Mouse (Mus musculus) erythroblast, adult 5-6 weeks (primary cell): Measurements from ENCODE around the gene Hexa. TPM values are rescaled to one million over a fixed set of nuclear protein-coding genes. Genes with fewer than 3 reads are reported as not detected.

Source experiments
- ATAC-seq: replicated peaks from 2 replicates; pipeline ENCODE4 v1.8.0; 2016; ENCODE audit warnings: moderate number of reproducible peaks, mild to moderate bottlenecking, moderate TSS enrichment, inconsistent platforms; ENCODE audit not compliant: poor library complexity, low FRiP score, severe bottlenecking
- total RNA-seq, 2 experiments: library from RNA; stranded (forward) in 1 of 2; stranded (reverse) in 1 of 2; fragments of 150-400 nt in 1 of 2; fragments of 200-764, 138-1000 nt in 1 of 2; gene quantifications; 2 replicates each; pipeline versions ENCODE4 v1.2.3 to v1.2.4; 2015 to 2017; ENCODE audit warnings: low replicate concordance in 2 of 2

Gene Hexa
- total RNA-seq (2015; ENCODE audit: low replicate concordance) (24.2 and 25.7 TPM in 2 replicates), total RNA-seq (2017; ENCODE audit: low replicate concordance) (36.8 and 52.1 TPM in 2 replicates)

DNA sequence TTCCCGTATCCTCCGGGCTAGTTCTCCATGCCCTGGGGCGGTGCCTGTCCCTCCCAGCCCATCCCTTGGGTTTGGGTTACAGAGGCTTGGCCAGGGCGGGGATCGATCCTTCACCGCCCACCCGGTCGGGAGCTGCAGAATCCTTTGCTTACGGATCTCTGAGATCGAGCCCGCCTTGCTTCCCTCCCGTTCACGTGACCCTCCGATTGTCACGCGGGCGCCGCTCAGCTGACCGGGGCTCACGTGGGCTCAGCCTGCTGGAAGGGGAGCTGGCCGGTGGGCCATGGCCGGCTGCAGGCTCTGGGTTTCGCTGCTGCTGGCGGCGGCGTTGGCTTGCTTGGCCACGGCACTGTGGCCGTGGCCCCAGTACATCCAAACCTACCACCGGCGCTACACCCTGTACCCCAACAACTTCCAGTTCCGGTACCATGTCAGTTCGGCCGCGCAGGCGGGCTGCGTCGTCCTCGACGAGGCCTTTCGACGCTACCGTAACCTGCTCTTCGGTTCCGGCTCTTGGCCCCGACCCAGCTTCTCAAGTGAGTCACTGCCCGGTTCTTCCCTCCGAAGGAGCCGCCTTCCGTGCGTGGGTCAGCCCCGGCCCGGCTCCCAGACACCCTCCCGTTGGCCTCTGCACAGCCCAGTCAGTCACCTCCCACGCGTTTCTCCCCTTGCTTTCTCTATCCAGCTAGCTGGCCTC, at the start of gene Hexa, which contains the start of gene Tmem202:
Hexa (plus strand) TSS at position 100 of the 697 bp plus-strand sequence.
Tmem202 (minus strand) TSS at position 407 of the 697 bp plus-strand sequence.
- ATAC-seq: no peak

DNA sequence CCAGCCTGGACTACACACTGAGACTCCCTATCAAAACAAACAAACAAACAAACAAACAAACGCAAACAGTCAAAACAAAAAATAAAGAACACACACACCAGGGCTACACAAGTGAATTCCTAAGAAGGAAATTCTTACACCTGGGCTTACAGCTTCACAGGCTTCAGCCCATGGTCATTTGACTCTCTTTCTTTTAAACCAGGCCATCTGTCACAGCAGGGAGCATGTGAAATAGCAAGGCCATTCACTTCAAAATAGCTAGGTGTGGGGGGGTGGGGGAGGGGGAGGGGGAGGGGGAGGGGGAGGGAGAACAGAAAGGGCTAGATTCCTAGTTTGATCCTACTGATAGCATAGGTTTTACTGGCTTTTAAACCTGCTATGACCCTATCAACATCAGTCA, 31.2 kb upstream of the Hexa start:
- ATAC-seq: no peak

DNA sequence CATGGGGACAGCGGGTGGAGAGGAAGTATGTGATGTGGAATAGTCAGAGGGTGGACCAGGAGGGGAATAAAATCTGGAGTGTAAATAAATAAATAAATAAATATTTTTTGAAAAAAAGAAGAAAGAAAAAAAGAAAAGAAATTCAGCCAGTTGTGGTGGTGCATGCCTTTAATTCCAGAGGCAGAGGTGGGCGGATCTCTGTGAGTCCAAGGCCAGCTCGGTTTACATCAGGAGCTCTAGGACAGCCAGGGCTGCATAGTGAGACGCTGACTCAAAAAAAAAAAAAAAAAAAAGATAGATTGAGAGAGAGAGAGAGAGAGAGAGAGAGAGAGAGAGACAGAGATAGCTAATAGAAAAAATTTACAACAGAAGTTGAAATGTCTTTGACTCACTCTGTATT, 27.0 kb upstream of the Hexa start:
- no peak for ATAC-seq

DNA sequence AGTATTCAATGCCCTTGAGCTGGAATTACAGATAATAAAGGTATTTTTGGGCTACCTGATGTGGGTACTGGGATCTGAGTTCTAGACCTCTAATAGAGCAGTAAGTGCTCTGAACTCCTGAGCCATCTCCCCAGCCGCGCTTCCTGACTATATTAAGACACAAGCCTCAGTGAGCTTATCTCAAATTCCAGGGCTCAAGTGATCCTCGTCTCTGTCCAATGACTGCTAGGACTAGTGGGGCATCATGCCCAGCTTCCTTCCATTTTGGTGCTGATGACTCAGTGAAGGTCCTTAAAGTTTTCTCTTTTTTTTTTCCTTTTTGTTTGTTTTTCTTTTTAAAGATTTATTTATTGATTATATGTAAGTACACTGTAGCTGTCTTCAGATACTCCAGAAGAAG, 24.3 kb upstream of the Hexa start:
- no peak for ATAC-seq

DNA sequence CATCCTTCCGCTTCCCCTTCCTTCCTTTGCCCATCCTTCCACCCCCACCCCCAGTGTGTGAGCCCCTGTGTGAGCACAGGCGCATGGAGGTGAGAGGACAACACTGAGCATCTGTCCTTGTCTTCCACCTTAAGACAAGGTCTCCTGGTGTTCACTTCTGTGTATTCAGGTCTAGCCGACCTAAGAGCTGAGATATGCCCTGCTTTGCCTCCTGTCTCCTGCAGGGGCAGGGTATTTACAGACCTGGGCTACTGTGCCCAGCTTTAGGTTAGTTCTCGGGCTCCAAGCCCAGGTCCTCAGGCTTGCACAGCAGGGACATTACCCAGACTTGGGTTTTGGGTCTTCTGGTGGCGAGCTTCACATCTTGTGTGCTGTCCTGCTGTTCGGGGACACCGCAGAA, 22.2 kb upstream of the Hexa start:
- no peak; the same call in 1 of the 2 replicates for ATAC-seq

DNA sequence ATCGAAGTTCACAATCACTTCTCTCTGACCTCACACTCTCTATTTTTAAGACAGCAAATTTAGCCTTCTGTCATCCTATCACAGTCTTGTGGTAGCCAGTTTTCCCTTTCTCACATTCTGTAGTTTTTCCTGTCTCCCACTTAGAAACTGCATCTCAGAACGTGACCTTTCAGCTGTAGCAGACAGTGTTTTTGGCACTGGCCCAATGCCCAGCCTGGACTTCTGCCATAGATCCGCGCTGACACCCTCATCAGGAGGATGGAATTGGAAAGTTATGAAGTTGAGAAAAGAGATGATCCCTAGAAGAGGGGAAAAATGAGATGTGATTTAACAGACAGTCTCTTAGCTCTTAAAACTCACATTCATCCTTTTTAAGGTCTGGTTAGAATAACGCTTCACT, 20.4 kb upstream of the Hexa start:
- ATAC-seq: no peak

DNA sequence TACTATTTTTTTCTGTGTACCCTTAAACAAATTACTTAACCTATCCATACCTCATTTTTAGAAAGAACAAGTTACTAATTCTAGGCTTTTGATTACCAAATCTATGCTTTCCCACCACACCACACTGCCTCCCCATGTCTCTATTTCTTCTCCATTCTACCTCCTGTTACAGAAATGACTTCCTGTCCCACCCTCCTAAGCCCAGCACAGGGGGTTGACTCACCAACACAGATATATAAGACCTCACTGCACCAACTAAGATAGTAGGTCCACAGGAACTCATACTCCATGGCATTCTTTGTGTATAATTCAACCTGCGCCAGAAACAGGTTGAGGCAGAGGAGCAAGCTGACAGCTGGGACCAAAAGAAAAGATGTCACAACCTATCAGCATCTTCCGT, 19.9 kb upstream of the Hexa start:
- ATAC-seq: no peak

DNA sequence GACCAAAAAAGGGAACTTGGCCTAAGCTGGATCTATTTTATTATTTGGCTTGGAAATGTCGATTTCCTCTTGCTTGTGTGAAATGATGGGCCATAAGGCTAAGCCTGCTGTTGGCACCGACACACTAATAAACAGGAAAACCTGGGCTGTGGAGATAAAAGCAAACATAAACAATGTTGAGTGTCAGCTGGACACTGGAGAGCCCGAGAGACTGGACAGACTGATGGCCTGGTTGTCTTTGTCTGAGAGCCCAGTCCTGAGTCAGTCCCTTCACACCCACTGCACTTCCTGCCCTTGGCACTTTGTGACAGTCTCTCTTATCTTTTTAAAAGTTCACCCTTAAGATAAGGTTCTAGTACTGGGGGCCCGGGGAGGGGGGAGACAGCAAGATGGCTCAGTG, 16.4 kb upstream of the Hexa start:
- ATAC-seq: no peak

DNA sequence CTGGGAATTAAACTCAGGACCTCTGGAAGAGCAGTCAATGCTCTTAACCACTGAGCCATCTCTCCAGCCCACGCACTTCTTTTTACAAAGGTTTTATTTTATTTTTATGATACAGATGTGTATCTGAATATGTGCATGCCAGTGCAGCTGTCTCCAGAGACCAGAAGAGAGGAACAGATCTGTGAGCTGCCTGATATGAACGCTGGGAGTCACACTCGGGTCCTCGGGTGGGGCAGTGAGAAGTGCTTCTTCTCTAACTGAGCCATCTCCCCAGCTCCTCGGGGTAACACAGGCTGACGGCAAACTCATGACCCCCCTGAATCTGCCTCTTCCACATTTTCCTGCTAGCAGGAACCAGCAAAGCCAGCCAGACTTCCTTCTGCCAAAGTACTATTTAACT, 12.6 kb upstream of the Hexa start:
- no peak for ATAC-seq

DNA sequence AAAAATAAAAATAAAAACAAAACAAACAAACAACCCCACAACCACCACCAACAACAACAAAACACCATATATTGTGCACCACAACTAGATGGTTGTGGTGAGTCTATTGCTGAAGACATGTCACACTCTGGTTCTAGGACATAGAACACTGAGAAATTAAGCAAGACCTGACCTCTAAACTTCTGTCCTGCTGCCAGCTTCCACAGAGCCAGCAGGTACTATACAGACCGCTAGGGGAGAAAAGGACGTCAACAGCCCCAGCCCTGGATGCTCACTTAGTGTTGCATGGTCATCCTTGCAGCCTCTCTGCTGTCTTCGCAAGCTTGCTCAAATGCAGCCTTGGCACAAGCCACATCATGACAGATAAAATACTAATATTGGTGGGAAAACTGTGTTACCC, 11.8 kb upstream of the Hexa start:
- no peak for ATAC-seq

DNA sequence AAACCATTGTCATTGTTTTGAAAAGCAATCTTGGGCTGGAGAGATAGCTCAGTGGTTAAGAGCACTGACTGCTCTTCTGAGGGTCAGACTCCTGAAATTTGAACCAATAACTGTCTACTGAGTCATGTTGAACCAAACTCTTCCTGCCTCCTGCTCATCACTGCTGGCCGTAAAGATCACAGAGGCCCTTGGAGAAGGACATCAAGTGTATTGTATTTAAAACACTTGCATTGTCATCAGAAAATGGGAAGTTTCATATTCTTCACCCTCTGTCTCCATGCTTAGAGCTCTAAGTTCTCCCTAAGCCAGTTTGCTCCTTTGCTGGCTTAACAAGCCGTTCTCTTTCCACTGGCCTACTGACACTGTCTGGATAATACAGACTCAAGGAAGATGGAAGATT, 11.1 kb upstream of the Hexa start:
- no peak for ATAC-seq

DNA sequence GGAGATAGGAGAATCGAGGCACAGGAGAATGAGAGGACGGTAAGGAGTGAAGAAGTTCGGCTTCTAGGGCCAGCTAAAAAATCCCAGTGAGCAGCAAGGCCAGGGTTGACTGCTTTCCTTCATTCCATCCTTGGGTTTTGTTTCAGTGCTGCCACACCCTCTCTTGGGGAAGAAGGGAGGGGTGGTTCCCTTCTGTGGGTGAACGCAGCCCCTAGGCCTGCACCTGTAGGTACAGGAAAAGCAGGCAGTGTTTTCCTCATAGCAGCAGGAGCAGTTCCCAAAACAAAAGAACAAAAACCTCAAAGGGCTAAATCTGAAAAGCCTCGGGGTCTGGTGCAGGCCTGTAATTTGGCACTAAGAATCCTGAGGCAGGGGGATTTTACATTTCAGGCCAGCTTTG, 7.7 kb upstream of the Hexa start:
- no peak for ATAC-seq

DNA sequence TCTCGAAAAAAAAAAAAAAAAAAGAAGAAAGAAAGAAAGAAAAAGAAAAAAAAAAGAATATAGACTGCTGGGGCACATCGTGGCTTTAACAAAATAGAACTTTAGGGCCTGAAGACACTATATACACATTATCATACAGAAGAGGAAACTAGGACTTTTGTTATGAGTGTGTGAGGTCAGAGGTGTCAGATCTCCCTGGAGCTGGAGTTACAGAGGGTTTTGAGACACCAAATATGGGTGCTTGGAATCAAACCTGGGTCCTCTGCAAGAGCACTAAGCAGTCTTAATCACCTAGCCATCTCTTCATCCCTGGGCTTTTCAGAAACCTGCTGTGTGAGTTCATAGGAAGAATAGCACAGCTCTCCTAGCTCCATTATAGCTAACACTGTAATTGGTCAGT, 5.9 kb upstream of the Hexa start:
- ATAC-seq: no peak

DNA sequence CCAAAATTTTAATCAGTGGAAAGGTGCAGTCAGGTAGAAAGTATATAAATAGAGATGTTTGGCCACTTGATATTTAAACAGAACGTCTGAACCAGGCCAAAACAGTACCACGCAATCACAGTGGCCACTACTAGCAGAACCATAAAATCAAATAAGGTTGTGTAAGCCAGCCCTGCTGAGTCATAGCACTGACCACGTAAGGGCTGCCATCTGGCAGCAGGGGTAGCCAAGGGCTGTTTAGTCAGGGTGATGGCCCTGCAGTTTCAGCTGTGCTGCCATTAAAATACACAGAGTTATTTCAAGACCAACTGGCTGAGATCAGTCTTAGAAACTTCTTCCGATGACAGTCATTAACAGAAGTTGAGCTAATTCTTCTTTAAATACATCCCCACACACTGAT, 5.5 kb upstream of the Hexa start:
- ATAC-seq: no peak

DNA sequence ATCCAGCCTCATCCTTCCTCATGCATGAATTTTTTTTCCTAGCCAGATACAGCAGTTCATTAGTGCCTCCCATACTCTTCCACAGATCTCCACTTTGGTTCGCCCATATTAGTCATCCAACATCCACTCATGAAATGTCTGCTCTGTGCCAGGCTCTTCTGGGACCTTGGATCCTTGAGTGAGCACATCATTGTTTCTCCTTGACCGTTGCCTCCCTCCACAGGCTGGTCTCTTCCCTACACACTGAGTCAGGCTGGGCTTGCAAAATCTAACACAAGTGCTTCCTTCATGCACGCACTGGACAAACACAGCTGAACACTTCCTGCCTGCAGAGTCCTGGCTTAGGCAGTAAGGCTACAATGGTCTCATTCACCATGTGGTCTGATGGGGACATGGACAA, 1.7 kb upstream of the Hexa start:
- no peak for ATAC-seq

DNA sequence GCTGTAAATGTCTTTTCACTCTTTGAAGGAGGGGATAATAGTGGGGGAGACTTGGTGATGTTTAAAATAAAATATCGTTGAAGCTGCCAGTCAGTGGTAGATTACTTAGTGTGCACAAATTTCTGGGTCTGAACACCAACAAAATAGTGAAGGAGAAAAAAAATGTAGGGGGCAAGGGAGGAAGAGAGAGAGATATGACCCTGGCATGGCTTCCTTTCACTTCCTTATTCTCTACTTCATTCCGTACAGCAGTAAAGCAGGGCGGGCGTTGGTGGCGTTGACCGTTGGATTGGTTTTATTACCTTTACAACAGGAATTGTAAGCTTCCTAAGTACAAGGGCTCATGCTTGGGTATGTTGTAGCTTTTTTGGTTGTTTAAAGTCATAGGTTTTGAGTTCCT, 2.3 kb downstream of the Hexa start:
- ATAC-seq: no peak

DNA sequence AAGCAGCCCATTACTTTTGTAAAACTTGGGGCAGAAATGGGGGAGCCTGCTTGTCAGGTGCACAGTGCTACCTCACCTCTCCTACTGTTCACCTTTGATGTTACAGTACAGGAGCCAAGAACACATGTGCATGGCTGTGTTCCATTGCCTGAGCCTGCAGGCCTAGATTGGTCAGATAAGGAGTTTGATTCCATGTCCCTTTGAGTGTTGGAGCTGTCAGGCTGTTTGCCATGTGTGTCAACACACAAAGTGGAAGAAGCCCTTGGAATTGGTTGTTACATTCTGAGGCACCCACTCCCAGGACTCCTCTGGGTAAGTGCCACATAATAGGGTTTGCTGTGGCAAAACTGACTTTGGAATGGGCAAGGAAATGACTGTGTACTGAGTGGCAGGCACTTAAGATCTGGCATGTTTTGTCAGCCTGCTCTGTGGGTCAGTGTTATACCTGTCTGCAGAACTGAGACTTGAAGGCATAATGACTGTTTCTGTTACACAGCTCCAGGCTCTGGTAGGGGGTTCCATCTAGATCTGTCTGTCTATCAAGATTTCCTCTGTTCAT, 3.5 kb downstream of the Hexa start:
- ATAC-seq: no peak

DNA sequence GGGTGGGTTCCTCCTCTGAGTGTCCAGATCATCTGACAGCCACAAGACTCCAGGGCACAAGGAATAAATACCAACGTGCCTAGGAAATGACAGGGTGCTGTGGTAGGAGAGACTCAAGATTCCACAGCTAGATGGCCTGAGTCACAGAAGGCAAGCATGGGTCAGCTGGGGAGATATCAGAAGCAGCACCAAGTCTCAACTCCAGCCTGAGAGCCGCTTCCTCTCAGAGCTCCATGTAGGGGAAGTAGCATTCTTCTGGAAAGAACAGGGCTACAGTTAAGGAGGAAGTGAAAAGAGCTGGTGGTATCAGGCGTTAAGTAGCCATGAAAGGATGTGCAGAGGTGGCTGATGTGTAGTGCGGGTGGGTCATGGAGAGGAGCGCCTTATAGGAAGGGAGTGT, 5.4 kb downstream of the Hexa start:
- ATAC-seq: no peak

DNA sequence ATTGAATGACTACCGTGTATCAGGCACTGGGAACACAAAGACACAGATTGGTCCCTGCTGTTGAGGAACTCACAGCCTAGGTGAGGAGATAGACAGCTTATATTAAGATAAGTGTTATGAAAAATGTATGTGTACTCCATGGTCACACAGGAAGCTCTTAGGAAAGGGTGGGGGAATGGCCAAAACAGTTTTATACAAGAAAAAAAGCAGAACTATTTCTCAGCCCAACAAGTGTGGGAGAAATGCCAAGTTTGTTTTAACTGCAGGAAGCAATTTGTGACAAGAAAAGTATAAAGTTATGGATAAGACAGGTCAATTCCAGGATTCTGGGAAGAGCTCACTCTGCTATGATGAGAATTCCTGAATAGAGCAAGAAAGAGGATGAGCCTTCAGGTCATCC, 8.5 kb downstream of the Hexa start:
- ATAC-seq: no peak

DNA sequence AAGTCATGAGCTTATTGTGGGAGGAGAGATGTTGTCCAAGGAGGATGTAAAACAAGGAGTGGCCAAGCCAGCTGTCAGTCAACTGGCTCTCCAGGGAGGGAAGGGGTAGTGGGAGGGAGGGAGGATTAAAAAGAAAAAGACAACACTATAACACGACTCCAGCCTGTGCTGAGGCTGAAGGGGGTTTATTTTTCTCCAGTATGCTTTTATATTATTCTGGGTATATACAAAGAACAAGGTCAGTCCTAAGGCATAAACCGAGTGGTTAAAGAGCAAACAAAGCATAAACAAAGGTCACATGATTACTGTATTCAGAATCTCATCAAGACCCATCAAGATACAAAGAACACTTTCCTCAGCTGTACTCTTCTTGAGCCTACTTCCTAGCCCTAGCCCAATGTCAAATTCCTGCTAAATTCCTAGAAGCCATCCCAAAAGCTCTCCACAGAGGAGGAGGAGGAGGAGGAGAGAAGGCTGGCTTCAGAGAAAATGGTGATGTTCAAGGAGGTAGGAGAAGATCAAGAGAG, 9.7 kb downstream of the Hexa start:
- no peak for ATAC-seq

DNA sequence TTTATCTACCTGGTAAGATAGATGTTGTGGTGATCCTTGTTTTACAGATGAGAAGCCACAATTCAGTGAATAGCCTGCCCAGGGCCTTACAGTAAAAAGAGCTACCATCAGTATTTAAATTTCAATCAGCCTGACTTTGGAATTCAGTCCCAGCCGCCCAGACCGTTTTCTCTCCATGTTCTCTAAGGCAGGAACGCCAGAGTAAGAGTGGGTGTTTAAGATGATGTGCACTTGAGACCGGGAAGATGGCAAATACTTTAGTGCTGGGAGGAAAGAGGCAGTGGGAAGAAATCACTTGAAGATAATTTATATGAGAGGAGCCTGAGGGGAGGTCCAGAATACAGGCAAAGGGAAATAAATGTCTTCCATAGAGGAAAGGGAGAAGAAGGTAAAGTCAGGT, 10.7 kb downstream of the Hexa start:
- no peak for ATAC-seq

DNA sequence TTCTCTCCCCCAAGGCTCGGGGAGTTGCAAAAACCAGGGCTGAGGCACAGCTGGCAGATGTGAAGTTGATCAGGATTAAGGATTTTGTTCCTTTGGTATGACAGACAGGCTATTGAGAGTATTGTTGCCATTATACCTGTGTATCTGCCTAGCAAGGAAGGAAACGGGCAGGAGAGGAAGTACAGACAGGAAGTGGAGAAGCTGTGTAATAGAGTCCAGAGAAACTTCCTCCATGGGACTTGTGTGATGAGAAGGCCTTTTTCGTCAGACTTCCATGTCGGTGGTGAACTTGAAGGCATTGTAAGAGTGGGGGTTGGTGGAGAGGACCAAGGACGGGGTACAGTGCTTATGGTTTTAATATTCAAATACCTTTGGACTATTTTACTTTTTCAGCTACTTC, 11.7 kb downstream of the Hexa start:
- no peak for ATAC-seq
